Mouse (Mus musculus) neural tube, embryonic 14.5 days (tissue): ENCODE results near the gene Uqcc3. TPM values are rescaled to one million over a fixed set of nuclear protein-coding genes. Genes with fewer than 3 reads are reported as not detected.
A peak's percentile ranks its signal among the peaks of the same experiment; 100 is the strongest.

ENCODE experiments used
- ATAC-seq: fragments of 200-750 bp; cut with Nextera tagmentation; 2 replicates; pipeline ENCODE4 v1.8.0; 2017; ENCODE audit warnings: low read depth, mild to moderate bottlenecking, moderate TSS enrichment, moderate library complexity
- H3K27ac ChIP-seq: fragments of 300-500 bp; sonication (generic); 2 replicates; pipeline ENCODE4 v1.5.1; 2014; ENCODE audit warnings: low read depth, mild to moderate bottlenecking, control low read depth, low read length, moderate library complexity, mixed read lengths
- H3K27me3 ChIP-seq: fragments of 300-500 bp; sonication (generic); 2 replicates; pipeline ENCODE4 v1.6.1; 2014; ENCODE audit warnings: low read length; ENCODE audit not compliant: control insufficient read depth, insufficient read depth
- H3K36me3 ChIP-seq: fragments of 300-500 bp; sonication (generic); 2 replicates; pipeline ENCODE4 v1.6.1; 2014; ENCODE audit warnings: low read length, mixed read lengths; ENCODE audit not compliant: control insufficient read depth, insufficient read depth
- H3K4me1 ChIP-seq: fragments of 300-500 bp; sonication (generic); 2 replicates; pipeline ENCODE4 v1.6.1; 2014; ENCODE audit warnings: low read length; ENCODE audit not compliant: control insufficient read depth, insufficient read depth
- H3K4me2 ChIP-seq: fragments of 300-500 bp; sonication (generic); 2 replicates; pipeline ENCODE4 v1.6.1; 2014; ENCODE audit warnings: mild to moderate bottlenecking, low read depth, low read length, control low read depth
- H3K4me3 ChIP-seq: fragments of 300-500 bp; sonication (generic); 2 replicates; pipeline ENCODE4 v1.5.1; 2014; ENCODE audit warnings: low read depth, low read length, control low read depth, mixed read lengths
- H3K9ac ChIP-seq: fragments of 300-500 bp; sonication (generic); replicated peaks from 2 replicates; pipeline ENCODE4 v1.6.1; 2014; ENCODE audit warnings: low read depth, mild to moderate bottlenecking, control low read depth, low read length, mixed read lengths
- H3K9me3 ChIP-seq: fragments of 300-500 bp; sonication (generic); 2 replicates; pipeline ENCODE4 v1.6.1; 2016; ENCODE audit warnings: low read length; ENCODE audit not compliant: control insufficient read depth
- WGBS: fragments of 180-500 bp; shearing (Covaris S2); extraction: QIAGEN DNeasy Blood & Tissue Kit; methylation state at CpG from one replicate; pipeline ENCODE4 v1.1.7; 2014; 5-methylcytosine and 5-hydroxymethylcytosine counted together
- polyA plus RNA-seq: library from polyadenylated mRNA; unstranded; fragments of >200 nt; fragmentation: Nextera tagmentation; extraction: Ambion mirVana; gene quantifications from 2 replicates; pipeline ENCODE4 v1.2.1, GENCODE M21; 2014

Gene Uqcc3
- polyA plus RNA-seq = 63.2 and 64.1 TPM in 2 replicates

DNA sequence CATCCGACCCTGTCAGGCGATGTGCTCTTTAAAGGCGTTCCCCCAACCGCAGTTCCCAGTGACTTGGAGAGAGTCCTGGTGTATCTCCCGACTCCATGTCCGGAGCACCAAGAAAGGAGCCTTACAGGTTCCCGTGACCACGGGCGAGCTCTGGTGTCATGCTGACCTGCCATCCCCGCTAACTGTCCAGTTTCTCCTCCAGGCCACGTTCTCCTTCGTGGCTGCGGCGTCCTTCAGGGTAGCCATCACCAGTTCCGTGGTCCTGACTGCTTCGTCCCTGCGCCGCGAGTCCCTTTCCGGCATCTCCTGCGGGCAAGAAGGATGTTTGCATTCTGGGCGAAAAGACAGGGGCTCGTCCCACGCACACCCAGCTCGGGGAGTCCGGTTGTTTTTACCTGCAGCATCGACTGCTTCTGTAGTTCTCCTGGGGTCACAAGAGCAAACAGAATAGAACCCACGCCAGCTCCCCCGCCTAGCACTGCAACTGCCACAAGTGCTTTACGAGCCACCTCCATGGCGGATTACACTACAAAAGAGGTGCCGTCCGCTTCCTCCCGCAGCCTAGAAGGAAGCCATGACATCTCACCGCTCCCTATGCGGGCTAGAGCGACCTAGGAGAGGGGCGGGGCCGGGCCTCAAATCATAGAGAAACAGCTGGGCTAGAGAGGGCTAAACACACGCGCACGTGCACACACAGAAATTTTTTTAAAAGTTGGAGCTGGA, at the start of gene Uqcc3:
TSS of gene Uqcc3 (minus strand) at position 613 of the 723 bp plus-strand sequence.
- no peaks in the 10 kb centered on the region for H3K9me3 ChIP-seq
- peak; percentile 97 for ATAC-seq
- WGBS = under 1% methylated on average over 42 of the region's 42 CpGs

DNA sequence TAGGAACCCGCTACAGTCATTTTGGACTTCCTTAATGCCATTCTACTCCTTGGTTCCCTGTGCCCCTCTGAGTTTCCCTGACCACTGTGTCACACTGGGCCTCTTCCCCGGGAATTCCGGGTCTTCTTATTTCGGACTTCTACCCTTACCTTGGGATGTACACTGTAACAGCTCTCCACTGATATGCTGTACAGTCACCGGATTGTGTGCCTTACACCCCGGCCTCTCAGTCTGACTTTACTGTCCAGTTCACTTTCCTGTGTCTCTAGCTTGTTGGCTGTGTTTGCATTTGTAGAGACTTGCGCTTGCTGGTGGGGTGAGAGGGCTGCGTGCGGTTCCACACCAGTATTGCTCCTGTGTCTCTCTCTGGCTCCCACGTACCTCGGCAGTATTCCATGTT, 49.4 kb upstream of the Uqcc3 start:
- Histone ChIP-seq H3K4me3 (peak overlapping the region; percentile 48), H3K27ac (no peak overlapping the region), H3K4me2 (peak overlapping the region; percentile 64), H3K4me1 (0 out of 2 replicates have a peak, but pooled peaks cover 3% of the 10 kb centered on the region), H3K9ac (peak overlapping the region; percentile 58), H3K27me3 (no peaks in the 10 kb centered on the region), H3K9me3 (no peaks in the 10 kb centered on the region), H3K36me3 (peaks cover 8% of the 10 kb centered on the region; the same call in 1 of the 2 replicates)
- no peak for ATAC-seq
- WGBS = 11% methylated on average over 11 of the region's 11 CpGs

More for the DNA sequence above, at the start of gene Uqcc3:
- Histone ChIP-seq H3K4me1 (peaks cover 10% of the 10 kb centered on the region; the same call in 1 of the 2 replicates), H3K27ac (peak within 1 kb of the TSS; percentile 85), H3K4me2 (peak within 1 kb of the TSS; percentile 91), H3K36me3 (peaks cover 12% of the 10 kb centered on the region), H3K27me3 (no peaks in the 10 kb centered on the region), H3K9ac (peak within 1 kb of the TSS; percentile 82), H3K4me3 (peak within 1 kb of the TSS; percentile 76)

GRCm38 (mm10) chr19:8929224-8930088, 48.7 kb upstream of the Uqcc3 start, which contains the start of the genes Rom1 and Eml3:
TSS of gene Rom1 (minus strand) at chr19:8929356.
TSS of gene Eml3 (plus strand) at chr19:8929552.
- H3K4me2 ChIP-seq = peak within 1 kb of the TSS; percentile 64
- WGBS = 1% methylated on average over 67 of the region's 74 CpGs
- H3K9ac ChIP-seq = peak within 1 kb of the TSS; percentile 58
- H3K27ac ChIP-seq = no peak within 1 kb of the TSS
- H3K4me1 ChIP-seq = 0 out of 2 replicates have a peak, but pooled peaks cover 3% of the 10 kb centered on the region
- H3K36me3 ChIP-seq = peaks cover 8% of the 10 kb centered on the region; the same call in 1 of the 2 replicates
- no peaks in the 10 kb centered on the region for H3K27me3 ChIP-seq
- peak; percentile 50 for ATAC-seq
- H3K4me3 ChIP-seq = peak within 1 kb of the TSS; percentile 48
- no peaks in the 10 kb centered on the region for H3K9me3 ChIP-seq

- Histone ChIP-seq H3K4me3 (peak overlapping the region; percentile 48), H3K9me3 (no peaks in the 10 kb centered on the region), H3K4me1 (0 out of 2 replicates have a peak, but pooled peaks cover 3% of the 10 kb centered on the region), H3K36me3 (peaks cover 8% of the 10 kb centered on the region; the same call in 1 of the 2 replicates), H3K9ac (peak overlapping the region; percentile 21; the same call in 1 of the 2 replicates), H3K27me3 (no peaks in the 10 kb centered on the region), H3K27ac (no peak overlapping the region), H3K4me2 (peak overlapping the region; percentile 64)
- WGBS = 19% methylated on average over 16 of the region's 16 CpGs
- ATAC-seq = peak; percentile 23; the same call in 1 of the 2 replicates
Measured at GRCm38 (mm10) chr19:8928689-8929223, 48.0 kb upstream of the Uqcc3 start.

DNA sequence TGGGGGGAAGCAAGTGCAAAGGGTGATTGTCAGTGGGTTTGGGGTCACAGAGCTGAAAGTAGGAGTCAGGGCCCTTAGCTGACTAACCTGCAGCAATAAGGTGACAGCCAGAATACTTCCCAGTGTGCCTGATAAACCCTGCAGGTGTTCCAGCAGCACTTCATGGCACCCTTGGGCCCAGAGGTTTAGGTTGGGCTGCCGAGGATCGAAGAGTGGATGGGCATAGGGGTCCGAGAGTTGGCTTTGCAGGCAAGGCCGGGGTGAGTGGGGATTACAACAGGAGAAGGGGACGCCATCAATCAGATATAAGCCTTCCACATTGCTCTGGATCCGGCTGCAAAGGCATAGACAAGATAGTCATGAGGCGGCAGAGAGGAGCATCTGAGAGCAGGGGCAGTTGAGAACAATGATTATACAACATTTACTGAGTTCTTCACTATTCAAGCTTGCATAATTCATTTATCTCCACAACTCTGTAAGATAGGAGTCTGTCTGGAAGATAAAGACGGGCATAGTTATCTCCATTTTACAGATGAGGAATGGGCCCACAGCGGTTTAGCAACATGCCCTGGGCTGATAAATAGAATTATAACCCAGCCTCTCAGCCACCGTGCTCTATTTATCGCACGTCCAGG, 47.3 kb upstream of the Uqcc3 start:
- Histone ChIP-seq H3K27me3 (no peaks in the 10 kb centered on the region), H3K9ac (no peak overlapping the region), H3K36me3 (peaks cover 8% of the 10 kb centered on the region; the same call in 1 of the 2 replicates), H3K4me2 (no peak overlapping the region), H3K4me3 (no peak overlapping the region), H3K9me3 (no peaks in the 10 kb centered on the region), H3K4me1 (0 out of 2 replicates have a peak, but pooled peaks cover 3% of the 10 kb centered on the region), H3K27ac (no peak overlapping the region)
- ATAC-seq = no peak
- WGBS = 91% methylated on average over 12 of the region's 12 CpGs

- H3K9ac ChIP-seq = no peak overlapping the region
- peaks cover 9% of the 10 kb centered on the region; the same call in 1 of the 2 replicates for H3K36me3 ChIP-seq
- H3K9me3 ChIP-seq = no peaks in the 10 kb centered on the region
- no peak for ATAC-seq
- peaks cover 5% of the 10 kb centered on the region; the same call in 1 of the 2 replicates for H3K4me1 ChIP-seq
- 95% methylated on average over 2 of the region's 2 CpGs for WGBS
- no peak overlapping the region for H3K4me3 ChIP-seq
- H3K27ac ChIP-seq = no peak overlapping the region
- no peaks in the 10 kb centered on the region for H3K27me3 ChIP-seq
- no peak overlapping the region for H3K4me2 ChIP-seq
Measured at GRCm38 (mm10) chr19:8926766-8927165, 46.0 kb upstream of the Uqcc3 start.

DNA sequence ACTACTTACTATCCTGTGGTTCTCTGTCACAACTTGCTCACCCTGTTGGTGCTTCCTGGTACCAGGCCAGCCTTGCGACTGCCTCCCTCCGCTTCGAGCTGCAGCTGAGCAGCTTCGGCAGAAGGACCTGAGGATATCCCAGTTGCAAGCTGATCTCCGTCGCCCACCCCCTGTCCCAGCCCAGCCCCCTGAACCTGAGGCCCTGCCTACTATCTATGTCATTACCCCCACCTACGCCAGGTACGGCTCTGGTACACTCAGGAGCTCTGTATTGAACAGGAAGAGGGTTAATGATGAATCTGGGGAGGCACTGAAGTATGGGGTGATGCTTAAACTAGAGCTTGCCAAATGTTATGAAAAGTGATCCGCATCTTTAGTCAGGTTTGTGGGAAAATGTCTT, 41.0 kb upstream of the Uqcc3 start:
- no peak overlapping the region for H3K27ac ChIP-seq
- no peaks in the 10 kb centered on the region for H3K27me3 ChIP-seq
- H3K36me3 ChIP-seq = peaks cover 6% of the 10 kb centered on the region; the same call in 1 of the 2 replicates
- no peak for ATAC-seq
- H3K4me3 ChIP-seq = no peak overlapping the region; the same call in 1 of the 2 replicates
- H3K4me2 ChIP-seq = peak overlapping the region; percentile 84; the same call in 1 of the 2 replicates
- no peaks in the 10 kb centered on the region for H3K9me3 ChIP-seq
- peaks cover 15% of the 10 kb centered on the region; the same call in 1 of the 2 replicates for H3K4me1 ChIP-seq
- no peak overlapping the region for H3K9ac ChIP-seq
- 88% methylated on average over 9 of the region's 9 CpGs for WGBS

DNA sequence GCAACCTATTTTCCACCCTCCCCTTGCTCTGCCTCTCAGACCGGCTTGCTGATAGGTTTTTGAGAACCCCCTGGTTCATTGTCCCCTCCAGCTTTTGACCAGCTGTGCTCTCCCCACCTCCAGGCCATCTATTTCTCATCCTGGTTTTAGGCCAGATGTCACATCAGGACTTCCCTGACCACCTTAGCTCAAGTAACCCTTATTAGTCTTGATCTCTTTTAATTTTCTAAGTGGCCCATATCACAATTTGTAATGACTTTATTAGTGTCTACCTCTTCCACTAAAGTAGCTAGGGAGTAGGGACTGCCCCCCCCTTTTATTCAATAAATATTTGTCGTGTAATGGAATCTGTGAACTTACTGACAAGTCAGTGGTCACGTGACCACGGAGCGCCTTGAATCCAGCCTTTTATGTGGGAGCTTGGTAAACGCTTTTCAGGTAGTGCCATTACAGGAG, 40.1 kb upstream of the Uqcc3 start:
- Histone ChIP-seq H3K27ac (peak overlapping the region; percentile 82), H3K27me3 (no peaks in the 10 kb centered on the region), H3K4me3 (peak overlapping the region; percentile 88), H3K9ac (peak overlapping the region; percentile 66), H3K36me3 (peaks cover 6% of the 10 kb centered on the region; the same call in 1 of the 2 replicates), H3K4me1 (peaks cover 15% of the 10 kb centered on the region; the same call in 1 of the 2 replicates), H3K9me3 (no peaks in the 10 kb centered on the region), H3K4me2 (peak overlapping the region; percentile 84)
- WGBS = 3% methylated on average over 6 of the region's 6 CpGs
- ATAC-seq = no peak; the same call in 1 of the 2 replicates
